Mouse (Mus musculus) embryo, embryonic 11 days (tissue): ENCODE results near the gene Fam133b.
A peak's percentile ranks its signal among the peaks of the same experiment; 100 is the strongest.
"Not testable (repeated sequence)": the region's sequence is repeated elsewhere in the genome, so short reads cannot be mapped to it uniquely, and the experiment has no call there.

Source experiments
- DNase-seq: peaks from one replicate; pipeline ENCODE4 v3.0.0-alpha.2; 2015

Gene Fam133b

DNA sequence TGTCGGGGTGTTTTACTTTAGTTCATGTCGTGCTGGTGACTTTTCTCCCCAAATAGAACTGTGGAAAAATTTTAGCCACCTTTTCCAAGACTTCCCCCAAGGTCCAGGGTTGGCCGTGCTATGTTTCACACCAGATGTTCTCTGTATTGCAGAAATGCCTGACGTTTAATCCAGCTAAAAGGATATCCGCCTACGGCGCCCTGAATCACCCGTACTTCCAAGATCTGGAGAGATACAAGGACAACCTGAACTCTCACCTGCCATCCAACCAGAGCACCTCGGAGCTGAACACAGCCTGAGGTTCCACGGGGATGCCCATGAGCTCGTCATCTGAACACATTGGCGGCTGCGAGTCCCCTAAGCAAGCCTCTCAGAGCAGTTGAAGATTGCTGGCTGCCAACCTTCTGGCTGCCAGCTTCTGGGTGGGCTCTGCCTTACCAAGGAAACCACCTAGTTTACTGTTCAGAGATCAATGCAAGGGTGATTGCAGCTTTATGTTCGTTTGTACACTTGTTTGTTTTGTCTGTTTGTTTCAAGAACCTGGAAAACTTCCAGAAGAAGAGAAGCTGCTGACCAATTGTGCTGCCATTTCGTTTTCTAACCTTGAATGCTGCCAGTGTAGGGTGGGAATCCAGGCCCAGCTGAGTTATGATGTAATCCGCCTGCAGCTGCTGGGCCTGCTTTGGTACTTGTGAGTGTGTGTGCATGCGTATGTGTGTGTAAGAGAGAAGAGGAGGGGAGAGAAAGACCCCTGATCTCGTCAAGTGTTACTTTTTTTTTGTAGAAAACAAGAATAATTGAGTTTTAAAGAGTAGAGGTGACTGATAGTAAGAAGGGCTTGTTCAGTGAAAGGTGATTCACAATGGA lies 22.9 kb upstream of the Fam133b start:
- no peak for DNase-seq

DNA sequence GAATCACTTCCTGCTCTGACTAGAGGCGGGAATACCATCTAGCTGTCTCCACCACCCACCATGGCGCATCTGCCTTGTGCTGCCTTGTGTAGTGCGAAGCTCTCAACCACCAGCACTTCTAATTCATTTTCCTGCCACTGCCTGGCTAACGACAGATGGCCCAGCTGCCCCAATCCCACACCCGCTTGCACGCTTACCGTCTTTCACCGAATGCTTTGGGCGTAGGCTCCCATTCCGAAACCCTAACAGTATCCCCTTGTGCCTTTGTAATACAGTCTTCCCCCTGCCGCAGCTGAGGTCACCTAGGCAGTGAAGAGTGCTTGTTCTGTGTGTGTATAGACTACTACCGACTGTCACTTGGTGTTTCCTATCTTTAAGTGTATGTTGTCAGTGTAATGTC lies 21.9 kb upstream of the Fam133b start:
- DNase-seq = no peak

DNA sequence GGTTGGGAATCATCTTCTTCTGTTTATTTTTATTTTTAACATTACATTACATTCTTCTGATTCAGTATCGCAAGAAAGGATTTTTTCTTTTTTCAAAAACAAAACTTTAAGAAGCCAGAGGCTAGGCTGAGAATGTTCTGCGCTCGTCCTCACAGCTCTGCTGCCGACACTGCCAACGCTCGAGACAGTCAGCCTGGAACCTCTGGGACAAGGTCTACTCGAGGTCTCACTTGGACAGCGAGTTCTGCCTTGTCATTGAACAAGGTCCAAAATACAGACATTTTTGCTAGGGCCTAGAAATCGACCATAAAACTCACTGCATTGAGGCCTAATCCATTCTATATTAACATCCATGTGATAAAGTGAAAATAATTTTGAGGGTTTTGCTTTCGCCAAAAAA lies 20.8 kb upstream of the Fam133b start:
- DNase-seq = no peak

DNA sequence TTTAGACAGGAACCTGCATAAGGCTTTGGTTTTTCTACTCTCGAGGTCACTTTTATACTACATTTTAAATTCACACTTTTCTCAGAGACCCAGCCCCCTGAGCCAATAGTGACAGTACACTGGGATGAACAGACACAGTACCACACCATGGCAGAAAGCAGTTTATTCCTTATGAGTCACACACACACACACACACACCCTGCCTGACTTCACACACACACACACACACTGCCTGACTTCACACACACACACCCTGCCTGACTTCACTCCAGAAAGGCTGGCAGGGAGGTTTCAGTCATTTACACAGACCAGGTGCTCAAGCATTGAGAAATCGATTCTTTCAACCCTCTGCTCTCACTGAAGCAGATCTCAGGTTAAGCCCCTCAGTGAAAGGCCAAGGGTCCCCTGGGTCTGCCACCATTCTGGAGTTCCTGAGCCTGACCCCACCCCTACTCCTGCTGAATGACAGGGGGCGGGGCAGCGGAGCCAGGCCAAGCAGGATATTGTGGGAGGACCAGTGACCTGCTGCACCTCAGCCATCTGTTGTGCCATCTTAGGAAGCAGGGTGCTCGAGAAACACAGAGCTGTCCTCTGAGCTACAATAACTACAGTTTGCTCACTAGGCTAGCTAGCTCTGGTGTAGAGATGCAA lies 16.5 kb upstream of the Fam133b start:
- DNase-seq = peak; percentile 62

DNA sequence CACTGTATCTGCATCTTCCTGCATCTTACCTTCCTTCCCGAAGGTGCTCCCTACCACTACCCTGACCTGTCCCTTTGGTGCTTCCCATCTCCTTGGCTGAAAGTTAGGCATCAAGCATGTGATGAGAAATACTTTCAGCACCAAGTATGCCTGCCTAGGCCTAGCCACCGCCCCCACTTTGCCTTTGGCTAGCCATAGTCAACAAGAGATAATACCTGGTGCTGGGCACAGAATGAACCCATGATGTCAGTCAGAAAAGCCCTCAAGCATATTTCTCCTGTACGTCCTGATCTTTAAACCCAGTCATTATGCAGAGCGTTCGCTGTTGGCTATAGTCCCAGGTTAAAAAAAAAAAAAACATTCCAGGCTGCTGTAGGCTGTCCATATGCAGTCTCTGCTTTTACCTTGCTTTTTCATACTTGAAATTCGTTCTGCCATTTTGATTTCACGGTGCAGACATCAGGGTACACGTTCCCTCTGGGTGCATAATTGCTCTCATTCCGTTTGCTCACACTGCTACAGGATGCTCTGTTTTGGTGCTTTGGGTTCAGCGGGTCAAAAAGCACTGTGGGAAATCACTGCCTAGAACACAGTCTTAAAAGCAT lies 13.9 kb upstream of the Fam133b start:
- no peak for DNase-seq

DNA sequence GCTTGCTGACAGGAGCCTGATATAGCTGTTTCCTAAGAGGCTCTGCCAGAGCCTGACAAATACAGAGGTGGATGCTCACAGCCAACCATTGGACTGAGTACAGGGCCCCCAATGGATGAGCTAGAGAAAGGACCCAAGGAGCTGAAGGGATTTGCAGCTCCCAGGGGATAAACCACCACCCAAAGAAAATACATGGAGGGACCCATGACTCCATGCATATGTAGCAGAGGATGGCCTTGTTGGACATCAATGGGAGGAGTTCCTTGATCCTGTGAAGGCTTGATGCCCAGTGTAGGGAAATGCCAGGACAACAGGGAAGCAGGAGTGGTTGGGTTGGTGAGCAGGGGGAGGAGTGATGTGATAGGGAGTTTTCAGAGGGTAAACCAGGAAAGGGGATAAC lies 11.6 kb upstream of the Fam133b start:
- not testable (repeated sequence) for DNase-seq

DNA sequence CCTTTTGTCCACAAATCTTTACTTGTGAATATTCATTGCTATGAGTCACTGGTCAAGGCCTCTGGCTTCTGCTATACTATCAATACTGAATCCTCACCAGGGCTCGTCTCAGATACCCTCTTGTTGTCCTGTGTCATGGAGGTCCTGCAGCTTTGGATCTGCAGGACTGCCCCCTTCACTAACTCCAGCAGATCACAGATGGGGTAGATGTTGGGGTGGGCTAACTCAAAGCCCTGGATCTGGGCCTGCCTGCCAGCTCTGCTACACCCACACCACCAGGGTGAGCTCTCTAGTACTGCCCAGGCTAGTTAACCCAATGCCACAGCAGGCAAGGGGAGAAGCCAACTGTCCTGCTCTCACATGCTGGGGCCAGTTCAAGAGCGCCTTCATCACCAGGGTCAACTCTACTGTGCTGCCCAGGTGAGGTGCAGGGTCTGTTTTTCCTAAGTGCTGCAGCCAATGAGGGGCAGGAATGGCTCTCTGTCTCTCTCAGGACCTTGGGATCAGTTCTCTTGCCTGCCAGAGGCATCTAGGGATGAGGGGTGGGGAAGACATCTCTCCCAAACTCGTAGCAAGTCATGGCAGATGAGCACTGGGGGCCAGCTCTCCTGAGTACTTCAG lies 6.9 kb upstream of the Fam133b start:
- DNase-seq = no peak

DNA sequence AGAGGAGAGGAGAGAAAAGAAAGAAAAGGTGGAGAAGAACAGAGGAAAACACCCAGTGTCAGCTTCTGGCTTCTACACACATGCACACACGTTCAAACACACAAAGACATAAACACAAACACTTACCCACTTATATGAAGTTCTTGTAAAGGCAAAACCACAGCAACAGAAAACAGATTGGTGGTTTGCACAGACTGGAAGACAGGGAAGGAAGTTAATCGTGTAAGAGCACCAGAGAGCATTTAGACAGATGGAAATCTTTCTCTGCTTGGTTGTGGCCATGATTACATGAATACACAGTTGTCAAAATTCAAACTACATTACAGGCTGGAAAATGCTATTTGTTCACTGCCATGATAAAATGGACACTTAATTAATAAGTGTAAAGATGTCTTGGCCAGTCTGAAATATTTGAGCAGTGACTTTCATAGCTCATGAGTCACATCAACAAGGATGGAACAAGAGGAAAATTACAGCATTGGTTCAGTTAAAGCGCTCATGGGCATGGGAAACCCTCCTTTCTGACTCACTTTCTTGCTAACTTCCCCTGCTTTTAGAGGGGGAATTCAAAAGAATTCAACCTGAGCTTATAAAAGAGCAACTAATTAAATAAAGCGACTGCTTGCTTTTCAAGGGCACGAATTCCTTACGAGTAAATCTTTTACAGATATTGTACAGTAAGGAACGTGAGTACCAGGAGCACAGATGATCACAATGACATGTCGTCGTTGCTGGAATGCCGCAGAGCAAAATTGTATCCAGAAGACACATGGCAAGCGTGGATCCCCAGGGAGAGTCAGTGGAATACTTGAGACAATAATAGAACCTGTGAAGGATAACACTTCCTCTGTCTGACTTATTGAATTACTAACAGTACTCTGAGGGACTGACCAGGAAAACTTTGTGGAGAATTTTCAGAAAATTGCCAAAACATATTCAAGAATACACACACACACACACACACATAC lies 4.8 kb upstream of the Fam133b start:
- DNase-seq = no peak

DNA sequence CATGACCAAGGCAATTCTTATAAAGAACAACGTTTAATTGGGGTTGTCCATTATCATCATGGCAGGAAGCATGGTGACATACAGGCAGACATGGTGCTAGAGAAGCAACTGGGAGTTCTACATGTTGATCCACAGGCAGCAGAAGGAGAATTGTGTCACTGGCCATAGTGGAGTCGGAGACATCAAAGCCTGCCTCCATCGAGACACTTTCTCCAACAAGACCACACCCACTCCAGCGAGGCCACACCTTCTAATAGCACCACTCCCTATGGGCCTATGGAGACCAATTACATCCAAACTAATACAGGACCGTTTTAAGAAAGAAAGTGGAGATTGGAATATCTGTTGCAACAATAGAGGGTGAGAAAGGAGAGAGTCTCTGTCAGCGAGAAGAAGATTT lies 1.8 kb upstream of the Fam133b start:
- DNase-seq = no peak

DNA sequence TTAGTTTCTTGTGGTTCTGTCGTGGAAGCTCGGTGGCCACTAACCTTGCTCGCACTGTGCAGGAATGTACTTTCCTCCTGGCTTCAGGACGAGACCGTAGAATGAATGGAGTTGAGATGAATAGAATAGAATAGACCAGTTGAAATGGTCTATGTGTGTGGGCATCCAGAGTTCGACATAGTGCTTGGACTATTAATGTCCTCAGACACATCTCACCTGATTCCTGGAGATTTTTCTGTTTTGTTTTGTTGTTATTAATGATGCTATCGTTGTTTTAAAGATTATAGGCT lies 792 bp downstream of the Fam133b start:
- no peak for DNase-seq

DNA sequence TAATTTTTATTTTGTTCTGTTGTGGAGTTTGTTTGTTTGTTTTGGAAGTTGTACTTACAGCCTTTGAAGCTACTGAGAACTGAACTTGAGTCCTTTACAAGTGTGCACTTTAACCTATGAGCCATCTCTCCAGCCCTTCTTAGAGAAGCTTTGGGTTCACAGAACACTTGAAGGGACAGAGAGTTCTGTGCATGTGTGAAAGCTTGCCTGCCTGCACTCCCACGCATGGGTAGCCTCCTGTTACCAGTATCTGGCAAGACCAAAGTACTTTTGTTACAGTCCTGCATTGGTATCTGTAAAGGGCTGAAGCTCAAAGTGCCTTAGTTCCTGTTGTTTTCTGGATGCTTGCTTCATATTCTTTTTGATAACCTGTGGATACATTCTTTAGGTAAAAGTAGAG lies 2.6 kb downstream of the Fam133b start:
- DNase-seq = no peak

DNA sequence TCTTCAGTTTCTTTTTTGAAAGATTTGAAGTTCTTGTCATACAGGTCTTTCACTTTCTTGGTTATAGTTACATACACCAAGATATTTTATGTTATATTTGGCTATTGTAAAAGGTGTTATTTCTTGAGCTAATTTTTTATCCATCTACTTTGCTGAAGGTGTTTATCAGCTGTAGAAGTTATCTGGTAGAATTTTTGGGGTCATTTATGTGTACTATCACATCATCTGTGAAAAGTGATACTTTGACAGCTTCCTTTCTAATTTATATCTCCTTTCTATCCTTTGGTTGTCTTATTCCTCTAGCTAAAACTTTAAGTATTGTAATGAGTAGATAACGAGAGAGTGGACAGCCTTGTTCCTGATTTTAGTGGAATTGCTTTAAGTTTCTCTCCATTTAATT lies 7.8 kb downstream of the Fam133b start:
- DNase-seq = no peak

DNA sequence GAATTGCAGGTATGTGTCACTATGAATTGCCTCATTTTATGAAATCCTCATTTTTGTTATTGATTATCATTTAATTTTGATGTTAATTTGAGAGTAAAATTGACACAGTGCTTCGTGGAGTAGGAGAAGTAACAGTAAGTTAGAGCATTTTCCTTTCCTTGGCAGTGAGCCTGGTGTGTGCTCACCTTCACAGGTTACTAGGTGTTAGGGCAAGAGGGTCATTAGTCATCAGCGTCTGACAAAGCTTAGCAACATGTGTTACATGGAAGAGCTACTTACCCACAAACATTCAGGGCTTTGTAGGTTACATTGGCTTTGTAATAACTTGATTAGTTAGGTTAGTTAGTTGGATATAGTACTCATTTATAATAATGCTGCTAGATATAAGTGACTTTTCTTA lies 10.6 kb downstream of the Fam133b start:
- no peak for DNase-seq

DNA sequence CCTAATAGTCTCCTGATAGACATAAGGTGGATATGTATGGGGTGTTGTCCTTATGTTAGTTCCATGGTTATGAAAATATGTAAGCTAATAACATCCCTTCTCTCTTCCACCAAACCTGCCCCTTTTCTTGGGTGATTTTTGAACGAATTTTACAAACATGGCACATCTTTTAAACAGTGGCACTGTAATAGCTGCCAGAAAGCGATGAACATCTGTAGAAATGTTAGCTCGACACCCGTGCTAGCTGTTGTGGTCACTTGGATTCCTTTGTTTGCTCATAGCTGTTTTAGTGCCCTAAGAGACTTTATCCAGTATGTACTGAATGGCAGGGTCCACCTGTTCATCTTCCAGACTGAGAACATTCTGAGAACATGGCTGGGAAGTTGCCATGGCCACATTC lies 27.6 kb downstream of the Fam133b start, which contains the start of gene 1700109H08Rik:
TSS of gene 1700109H08Rik (plus strand) at position 301 of the 400 bp plus-strand sequence.
- no peak for DNase-seq

DNA sequence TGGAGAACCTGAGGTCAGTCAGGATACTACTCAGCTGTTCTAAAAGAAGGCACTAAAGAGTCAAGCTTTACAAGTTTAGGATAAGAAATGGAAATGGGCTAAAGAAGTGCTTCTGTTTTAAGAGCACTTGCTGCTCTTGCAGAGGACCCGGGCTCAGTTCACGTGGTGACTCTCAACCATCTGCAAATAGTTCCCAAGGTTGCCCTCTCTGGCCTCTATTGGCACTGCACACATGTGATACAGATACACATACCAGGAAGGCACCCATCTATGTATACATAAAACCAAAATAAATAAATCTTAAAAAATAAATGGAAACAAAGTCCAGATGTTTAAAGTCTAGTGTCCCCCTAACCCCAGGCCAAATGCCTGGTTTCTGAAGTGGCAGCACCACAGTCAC lies 31.2 kb downstream of the Fam133b start:
- no peak for DNase-seq

DNA sequence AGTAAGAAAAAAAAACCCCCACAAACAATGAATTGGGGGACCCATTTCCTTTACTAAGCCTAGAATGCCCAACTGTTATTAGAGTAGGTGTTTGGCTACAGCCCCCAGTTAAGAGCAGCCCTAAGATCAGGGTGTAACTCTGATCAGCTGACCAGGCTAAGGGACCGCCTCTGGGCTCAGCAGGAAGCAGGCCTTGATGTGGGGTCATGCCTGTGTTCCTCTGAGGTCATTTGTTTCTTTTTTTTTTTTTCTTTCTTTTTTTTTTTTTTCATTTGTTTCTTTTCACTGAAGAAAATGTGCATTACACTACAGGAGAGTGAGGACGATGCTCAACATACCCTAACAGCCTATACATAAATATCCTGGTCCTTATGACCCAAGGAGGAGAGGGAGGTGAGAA lies 34.3 kb downstream of the Fam133b start:
- no peak for DNase-seq

DNA sequence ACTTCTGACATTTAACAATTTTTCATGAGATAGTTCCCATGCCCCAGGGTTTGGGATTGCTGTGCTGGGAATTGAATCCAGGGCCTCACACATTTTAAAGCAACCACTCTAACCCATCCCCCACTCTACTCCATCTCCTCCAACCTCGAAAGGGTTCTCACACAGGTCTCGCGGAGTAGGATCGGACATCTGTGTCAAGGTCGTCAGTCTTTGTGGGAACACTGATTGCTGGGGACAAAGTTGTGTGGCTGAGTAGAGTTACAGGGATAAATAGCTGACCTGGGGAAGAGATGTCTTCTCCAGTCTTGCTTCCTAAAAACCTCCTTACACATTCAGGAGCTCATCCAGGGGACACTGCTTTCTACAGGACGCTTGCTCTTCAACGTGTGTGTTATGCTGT lies 35.4 kb downstream of the Fam133b start:
- no peak for DNase-seq

DNA sequence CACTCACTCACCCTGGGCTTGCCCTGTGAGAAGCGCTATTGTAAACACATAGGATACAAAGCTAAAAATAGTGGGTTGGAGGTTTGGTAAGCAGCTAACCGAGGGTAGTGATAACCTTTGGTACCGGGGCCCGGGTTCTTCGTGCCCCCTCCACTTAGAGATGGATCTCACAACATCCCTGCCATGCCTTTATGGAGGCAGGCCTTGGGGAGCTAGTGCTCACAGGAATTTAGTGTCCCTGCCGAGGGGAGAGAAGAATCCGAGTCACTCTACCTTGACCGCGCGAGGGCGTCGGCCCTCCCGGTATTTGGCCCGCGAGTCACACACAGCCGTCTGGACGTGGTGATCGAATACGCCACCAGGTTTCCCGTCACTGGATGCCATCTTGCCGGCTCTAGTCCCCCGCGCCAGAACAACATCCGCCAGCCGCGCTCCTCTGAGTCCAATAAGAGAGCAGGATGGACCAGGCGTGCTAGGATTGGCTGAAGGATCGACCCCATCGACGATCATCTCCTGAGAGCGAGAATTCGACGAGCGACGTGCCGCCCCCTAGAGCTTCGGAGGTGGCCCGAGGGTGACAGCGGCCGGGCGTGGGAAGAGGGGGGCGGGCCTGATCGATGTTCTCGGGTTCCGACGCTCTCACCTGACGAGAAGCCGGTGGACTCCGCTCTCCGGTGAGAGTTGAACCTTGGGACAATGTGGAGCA lies 52.2 kb downstream of the Fam133b start, which contains the start of gene Pex1:
TSS of gene Pex1 (plus strand) at position 374 of the 706 bp plus-strand sequence.
- DNase-seq = peak; percentile 97

DNA sequence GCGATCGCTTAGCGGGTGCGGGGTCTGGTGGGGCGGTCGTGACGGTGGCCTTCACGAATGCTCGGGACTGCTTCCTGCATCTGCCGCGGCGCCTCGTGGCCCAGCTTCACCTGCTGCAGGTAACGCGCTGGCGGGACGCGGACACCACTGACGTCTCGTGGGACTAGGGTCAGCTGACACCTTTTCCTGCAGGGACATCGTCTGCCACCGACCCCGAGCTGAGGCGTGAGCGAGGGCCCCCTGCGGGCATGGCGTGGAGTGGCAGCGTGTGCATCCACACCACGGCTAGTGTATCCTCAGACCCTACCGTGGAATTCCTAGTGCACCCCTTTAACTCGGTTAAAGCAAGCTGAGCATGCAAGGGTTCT lies 52.8 kb downstream of the Fam133b start, which contains the start of gene Rbm48:
TSS of gene Rbm48 (minus strand) at position 187 of the 368 bp plus-strand sequence.
- peak; percentile 87 for DNase-seq

DNA sequence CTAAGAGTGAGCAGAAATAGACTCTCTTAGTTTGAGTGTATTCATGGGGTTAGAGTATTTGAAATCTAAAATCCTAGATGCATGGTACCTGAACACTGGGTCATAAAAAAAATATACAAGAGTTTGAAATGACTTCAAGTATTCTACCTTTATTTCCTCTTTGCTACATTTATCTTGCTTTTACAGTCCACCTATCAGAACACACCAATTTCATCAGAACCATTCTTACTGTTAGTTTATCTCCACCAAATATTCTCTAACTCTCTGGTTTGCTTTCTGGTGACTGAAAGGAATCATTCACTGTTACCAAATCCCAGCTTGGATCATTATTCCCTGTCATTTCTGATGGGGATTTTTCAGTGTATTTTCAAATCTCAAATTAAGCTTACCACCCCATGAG lies 53.5 kb downstream of the Fam133b start:
- DNase-seq = no peak

DNA sequence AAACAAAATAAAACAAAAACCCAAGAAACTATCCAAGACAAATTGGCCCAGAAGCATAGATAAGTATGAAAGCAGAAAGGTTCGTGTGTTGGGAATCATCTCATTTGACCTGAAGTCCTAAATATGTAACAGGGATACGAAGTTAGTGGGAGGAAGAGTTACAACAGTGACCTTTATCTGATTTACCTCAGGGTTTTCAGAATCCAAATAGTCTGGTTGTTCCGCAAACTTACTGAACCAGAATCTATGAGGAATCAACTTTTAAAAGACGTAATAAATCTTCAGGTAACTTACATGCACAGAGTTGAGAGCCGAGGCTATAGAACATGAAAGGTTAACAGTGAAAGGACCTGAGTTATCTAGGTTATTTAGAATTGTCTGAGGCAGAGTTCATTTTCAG lies 55.1 kb downstream of the Fam133b start:
- DNase-seq = no peak

DNA sequence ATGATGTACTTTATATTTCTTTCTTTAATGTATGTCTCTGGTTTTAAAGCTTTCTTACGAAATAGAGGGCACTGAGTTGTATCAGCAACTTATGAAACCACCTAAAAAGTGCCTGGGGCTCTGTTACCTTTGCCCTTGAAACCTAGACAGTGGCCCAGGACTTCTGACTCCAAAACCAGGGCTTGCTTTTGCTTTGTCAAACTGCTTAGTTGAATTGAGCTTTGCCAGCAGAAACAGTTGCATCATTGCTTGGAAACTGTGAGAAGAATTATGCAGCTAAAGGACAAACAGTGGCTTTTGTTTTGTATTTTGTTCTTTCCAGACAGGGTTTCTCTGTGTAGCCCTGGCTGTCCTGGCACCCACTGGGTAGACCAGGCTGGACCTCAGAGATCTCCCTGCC lies 56.7 kb downstream of the Fam133b start:
- no peak for DNase-seq
